Mouse (Mus musculus): ENCODE results near the gene Scarf1. TPM values are rescaled to one million over a fixed set of nuclear protein-coding genes. Genes with fewer than 3 reads are reported as not detected.

Scarf1 gene
- polyA plus RNA-seq (2011; ENCODE audit: insufficient read length, low read depth, missing spikeins) = 0.25 TPM in 1 of 2 replicates, not detected in the other

DNA sequence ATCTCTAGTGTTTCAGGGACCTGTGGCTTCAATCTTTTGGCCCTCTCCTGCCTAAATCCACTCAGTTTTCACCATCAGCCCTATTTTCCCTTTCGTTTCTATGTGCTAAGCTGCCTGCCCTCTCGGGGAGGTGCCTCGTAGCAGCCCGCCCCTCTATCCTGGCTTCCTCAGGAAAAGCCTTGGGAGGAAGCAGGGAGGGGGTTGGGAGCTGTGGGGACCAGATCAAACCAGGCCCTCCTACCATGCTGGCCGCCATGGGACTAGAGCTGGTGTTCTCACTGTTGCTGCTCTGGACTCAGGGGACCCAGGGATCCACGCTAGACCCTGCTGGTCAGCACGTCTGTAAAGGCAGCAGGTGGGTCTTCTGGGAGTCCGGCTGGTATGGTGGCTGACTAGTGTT is at the start of gene Scarf1:
Scarf1 (plus strand) TSS at position 205 of the 400 bp plus-strand sequence.
- Histone ChIP-seq H3K27ac (ENCODE audit: insufficient read depth, low read length) (no peak within 1 kb of the TSS), H3K4me1 (ENCODE audit: control insufficient read depth, insufficient read depth, low read length) (peaks cover 9% of the 10 kb centered on the region), H3K4me3 (ENCODE audit: insufficient read depth, low read length) (no peak within 1 kb of the TSS)
- TF ChIP-seq POLR2A (IDR thresholded peaks at IDR 0.05; ENCODE audit: low read depth, low read length) = no peak
- no peak for TF ChIP-seq CTCF (IDR thresholded peaks at IDR 0.05; ENCODE audit: borderline replicate concordance, insufficient read depth, low read length)

DNA sequence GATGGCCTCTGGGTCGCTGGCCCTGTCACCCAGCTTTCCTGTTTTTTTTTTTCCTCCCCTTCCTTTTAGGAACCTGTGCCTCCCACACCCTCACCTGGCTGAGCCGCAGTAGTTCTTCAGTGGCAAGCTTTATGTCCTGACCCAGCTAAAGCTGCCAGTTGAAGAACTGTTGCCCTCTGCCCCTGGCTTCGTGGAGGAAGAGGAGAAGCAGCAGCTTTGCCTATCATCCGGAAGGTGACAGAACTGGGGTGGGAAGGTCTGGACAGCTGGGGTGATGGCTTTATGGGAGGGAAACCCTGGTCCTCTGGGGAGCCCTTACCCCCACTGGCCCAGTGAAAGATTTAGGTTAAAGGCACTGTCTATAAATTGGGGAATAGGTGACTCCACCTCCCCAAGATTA is 49.7 kb upstream of the Scarf1 start:
- peak overlapping the region; percentile 63 for H3K27ac ChIP-seq (ENCODE audit: insufficient read depth, low read length)
- peak overlapping the region; percentile 79 for H3K4me3 ChIP-seq (ENCODE audit: insufficient read depth, low read length)
- TF ChIP-seq POLR2A (IDR thresholded peaks at IDR 0.05; ENCODE audit: low read depth, low read length) (no peak), CTCF (IDR thresholded peaks at IDR 0.05; ENCODE audit: borderline replicate concordance, insufficient read depth, low read length) (no peak)
- H3K4me1 ChIP-seq (ENCODE audit: control insufficient read depth, insufficient read depth, low read length) = peaks cover 24% of the 10 kb centered on the region

DNA sequence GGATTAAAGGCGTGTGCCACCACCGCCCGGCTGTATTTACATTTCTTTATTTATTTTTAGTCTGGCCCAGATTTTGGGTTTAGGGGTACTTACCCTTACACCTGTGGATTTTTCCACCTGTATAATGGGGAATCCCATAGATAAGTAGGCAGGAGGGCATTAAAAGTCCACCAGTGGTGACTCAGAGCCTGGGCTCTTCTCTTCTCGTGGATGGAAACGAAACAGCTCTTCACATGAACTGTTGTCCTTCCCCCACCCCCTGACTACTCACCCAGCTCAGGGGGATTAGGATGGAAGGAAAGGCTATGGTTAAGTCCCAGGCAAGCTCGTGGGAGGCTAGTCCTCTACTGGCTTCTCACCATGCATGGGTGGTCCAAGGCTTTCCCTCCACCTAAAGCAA is 48.9 kb upstream of the Scarf1 start:
- Histone ChIP-seq H3K4me3 (ENCODE audit: insufficient read depth, low read length) (peak overlapping the region; percentile 10; the same call in 1 of the 2 replicates), H3K27ac (ENCODE audit: insufficient read depth, low read length) (peak overlapping the region; percentile 8; the same call in 1 of the 2 replicates), H3K4me1 (ENCODE audit: control insufficient read depth, insufficient read depth, low read length) (peaks cover 18% of the 10 kb centered on the region)
- TF ChIP-seq CTCF (IDR thresholded peaks at IDR 0.05; ENCODE audit: borderline replicate concordance, insufficient read depth, low read length) (no peak), POLR2A (IDR thresholded peaks at IDR 0.05; ENCODE audit: low read depth, low read length) (no peak)

DNA sequence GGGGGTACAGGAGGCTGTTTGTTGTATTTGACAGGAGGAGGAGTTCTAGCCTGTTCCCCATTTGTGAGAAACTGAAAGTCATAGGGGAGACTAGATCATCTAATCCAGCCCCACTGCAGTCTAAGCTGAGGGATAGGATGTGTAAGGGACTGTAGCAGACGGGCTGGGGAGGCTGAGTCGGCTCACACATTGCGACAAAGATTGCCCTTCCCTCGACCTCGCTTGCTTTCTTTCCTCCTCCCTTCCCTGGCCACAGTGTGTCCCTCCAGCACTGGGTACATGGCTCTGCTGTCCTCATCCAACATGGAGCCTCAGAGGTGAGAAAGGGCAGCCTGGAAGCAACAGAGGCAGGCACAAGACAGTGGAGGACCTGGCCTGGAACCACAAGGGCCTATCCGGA is 48.3 kb upstream of the Scarf1 start:
- peak overlapping the region; percentile 10; the same call in 1 of the 2 replicates for H3K4me3 ChIP-seq (ENCODE audit: insufficient read depth, low read length)
- peak overlapping the region; percentile 8; the same call in 1 of the 2 replicates for H3K27ac ChIP-seq (ENCODE audit: insufficient read depth, low read length)
- TF ChIP-seq CTCF (IDR thresholded peaks at IDR 0.05; ENCODE audit: borderline replicate concordance, insufficient read depth, low read length) (no peak), POLR2A (IDR thresholded peaks at IDR 0.05; ENCODE audit: low read depth, low read length) (no peak; the same call in 1 of the 2 replicates)
- peaks cover 12% of the 10 kb centered on the region for H3K4me1 ChIP-seq (ENCODE audit: control insufficient read depth, insufficient read depth, low read length)

DNA sequence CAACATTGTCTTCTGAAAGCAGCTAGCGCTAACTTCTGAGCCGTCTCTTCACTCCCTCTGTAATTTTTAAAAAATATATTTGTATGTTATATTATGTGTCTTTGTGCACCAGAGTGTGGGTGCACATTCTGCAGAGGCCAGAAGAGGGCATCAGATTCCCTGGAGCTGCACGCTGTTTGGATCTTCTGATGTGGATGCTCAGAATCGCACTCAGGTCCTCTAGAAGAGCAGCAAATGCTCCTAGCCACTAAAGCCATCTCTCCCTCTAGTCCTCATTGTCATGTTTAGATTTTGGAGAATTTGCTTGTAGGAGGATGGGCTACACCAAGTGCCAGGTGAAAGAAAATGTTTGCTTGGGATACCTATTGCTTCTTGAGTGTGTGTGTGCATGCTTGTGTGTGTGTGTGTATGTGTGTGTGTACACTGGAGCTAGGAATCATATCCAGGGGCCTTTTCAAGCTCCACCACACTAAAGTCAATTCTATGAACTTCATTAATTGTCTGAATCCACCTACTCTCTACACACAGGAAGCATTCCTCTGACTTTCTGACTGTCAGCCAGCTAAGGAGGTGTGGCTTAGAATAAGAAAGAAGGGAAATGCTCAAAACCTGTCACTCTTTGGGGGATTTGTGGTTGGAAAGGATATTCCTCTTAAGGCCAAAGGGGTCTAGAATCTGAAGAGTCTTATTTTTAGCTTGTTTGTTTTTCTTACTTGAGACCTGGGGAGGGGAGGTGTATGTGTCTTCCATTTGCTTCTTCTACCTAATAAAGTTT is 46.4 kb upstream of the Scarf1 start:
- Histone ChIP-seq H3K27ac (ENCODE audit: insufficient read depth, low read length) (no peak overlapping the region), H3K4me1 (ENCODE audit: control insufficient read depth, insufficient read depth, low read length) (peaks cover 14% of the 10 kb centered on the region), H3K4me3 (ENCODE audit: insufficient read depth, low read length) (no peak overlapping the region)
- TF ChIP-seq POLR2A (IDR thresholded peaks at IDR 0.05; ENCODE audit: low read depth, low read length) (peak; percentile 67), CTCF (IDR thresholded peaks at IDR 0.05; ENCODE audit: borderline replicate concordance, insufficient read depth, low read length) (peak; percentile 34; the same call in 1 of the 2 replicates)

DNA sequence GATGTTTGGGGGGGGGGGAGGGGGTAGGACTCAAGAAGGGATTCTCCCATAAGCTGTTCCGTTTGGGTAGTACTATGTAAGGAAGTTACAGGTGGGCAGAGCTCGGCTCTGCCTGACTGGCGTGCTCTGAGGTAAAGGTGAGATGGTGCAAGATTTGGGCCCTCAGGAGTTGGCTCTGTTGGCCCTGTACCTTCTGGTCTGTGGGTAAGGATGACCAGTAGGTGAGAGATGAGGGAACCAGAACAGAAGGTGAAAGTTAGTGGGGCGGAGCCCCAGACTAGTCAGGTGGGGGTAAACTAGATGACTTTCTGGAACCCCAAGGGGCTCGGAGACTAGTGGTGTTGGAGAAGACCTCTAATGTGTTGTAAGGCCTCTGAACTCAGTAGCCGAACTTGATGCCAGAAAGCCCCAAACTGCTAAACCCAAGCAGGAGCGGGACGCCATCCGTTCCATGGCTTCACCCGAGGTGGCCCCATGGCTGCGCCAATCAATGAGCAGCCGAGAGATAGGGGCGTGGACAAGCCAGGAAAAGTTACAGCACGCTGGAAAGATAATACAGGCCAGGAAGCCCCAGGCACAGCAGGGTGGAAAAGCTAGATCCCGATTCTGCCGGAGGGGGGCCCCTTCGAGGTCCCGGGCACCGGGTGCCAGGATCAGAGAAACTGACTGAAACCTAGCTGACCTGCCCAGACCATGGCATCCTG is 45.7 kb upstream of the Scarf1 start:
- Histone ChIP-seq H3K27ac (ENCODE audit: insufficient read depth, low read length) (peak overlapping the region; percentile 39), H3K4me1 (ENCODE audit: control insufficient read depth, insufficient read depth, low read length) (peaks cover 14% of the 10 kb centered on the region), H3K4me3 (ENCODE audit: insufficient read depth, low read length) (no peak overlapping the region)
- TF ChIP-seq CTCF (IDR thresholded peaks at IDR 0.05; ENCODE audit: borderline replicate concordance, insufficient read depth, low read length) (no peak), POLR2A (IDR thresholded peaks at IDR 0.05; ENCODE audit: low read depth, low read length) (peak; percentile 69)

DNA sequence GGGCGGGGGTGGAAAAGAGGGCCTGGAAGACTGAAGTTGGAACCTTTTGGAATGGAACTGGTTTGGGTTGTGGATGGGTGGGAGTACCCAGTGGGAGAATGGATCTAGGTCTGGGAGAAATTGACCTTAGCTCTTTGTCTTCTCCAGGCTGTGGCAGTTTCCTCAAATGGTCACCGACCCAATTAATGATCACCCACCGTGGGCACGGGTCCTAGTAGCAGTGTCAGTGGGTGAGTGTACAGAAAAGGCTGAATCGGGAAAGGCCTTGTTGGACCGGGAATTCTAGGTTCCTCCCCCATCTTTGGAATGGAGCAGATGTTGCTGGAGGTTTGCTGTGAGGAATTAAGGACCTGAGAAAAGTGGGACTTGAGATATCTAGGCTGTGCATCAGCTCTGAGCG is 44.9 kb upstream of the Scarf1 start:
- H3K4me1 ChIP-seq (ENCODE audit: control insufficient read depth, insufficient read depth, low read length) = peaks cover 14% of the 10 kb centered on the region
- peak overlapping the region; percentile 39; the same call in 1 of the 2 replicates for H3K27ac ChIP-seq (ENCODE audit: insufficient read depth, low read length)
- no peak overlapping the region for H3K4me3 ChIP-seq (ENCODE audit: insufficient read depth, low read length)
- TF ChIP-seq POLR2A (IDR thresholded peaks at IDR 0.05; ENCODE audit: low read depth, low read length) (no peak), CTCF (IDR thresholded peaks at IDR 0.05; ENCODE audit: borderline replicate concordance, insufficient read depth, low read length) (no peak)

GRCm38 (mm10) chr11:75469261-75469660 is 44.1 kb upstream of the Scarf1 start:
- Histone ChIP-seq H3K4me1 (ENCODE audit: control insufficient read depth, insufficient read depth, low read length) (peaks cover 14% of the 10 kb centered on the region), H3K4me3 (ENCODE audit: insufficient read depth, low read length) (no peak overlapping the region), H3K27ac (ENCODE audit: insufficient read depth, low read length) (no peak overlapping the region)
- TF ChIP-seq POLR2A (IDR thresholded peaks at IDR 0.05; ENCODE audit: low read depth, low read length) (no peak), CTCF (IDR thresholded peaks at IDR 0.05; ENCODE audit: borderline replicate concordance, insufficient read depth, low read length) (no peak)

DNA sequence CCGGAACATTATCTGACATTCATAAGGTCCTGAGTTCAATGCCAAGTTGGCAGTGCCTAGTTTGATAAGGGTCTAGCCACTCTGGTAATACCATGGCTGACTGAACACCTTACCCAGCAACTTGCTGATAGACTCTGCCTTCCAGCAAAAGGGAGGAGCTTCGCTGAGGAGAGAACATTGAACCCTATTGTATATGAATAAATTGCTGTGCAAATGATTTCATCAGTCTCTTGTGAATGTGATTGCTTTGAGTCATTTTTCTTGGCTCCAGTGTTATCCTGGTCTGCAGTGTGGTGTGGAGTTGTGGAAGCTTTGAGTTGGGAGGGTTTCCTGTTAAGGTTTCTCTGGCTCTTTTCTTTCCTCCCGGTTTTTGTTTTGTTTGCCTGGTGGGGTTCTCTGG is 42.7 kb upstream of the Scarf1 start:
- Histone ChIP-seq H3K4me3 (ENCODE audit: insufficient read depth, low read length) (no peak overlapping the region), H3K27ac (ENCODE audit: insufficient read depth, low read length) (peak overlapping the region; percentile 54; the same call in 1 of the 2 replicates), H3K4me1 (ENCODE audit: control insufficient read depth, insufficient read depth, low read length) (0 out of 2 replicates have a peak, but pooled peaks cover 6% of the 10 kb centered on the region)
- TF ChIP-seq CTCF (IDR thresholded peaks at IDR 0.05; ENCODE audit: borderline replicate concordance, insufficient read depth, low read length) (no peak), POLR2A (IDR thresholded peaks at IDR 0.05; ENCODE audit: low read depth, low read length) (no peak)

Measured in embryonic fibroblast, embryonic 13.5 days (primary cell).